Mouse (Mus musculus) G1E (cell line): ENCODE data around the gene Pdf.

Source experiments
- CTCF ChIP-seq: IDR thresholded peaks from 2 replicates; pipeline ENCODE4 v1.5.1; 2012; ENCODE audit warnings: low read depth, low read length, inconsistent platforms, mixed read lengths
- GATA1 ChIP-seq: IDR thresholded peaks from 2 replicates; pipeline ENCODE4 v1.6.1; 2012; ENCODE audit warnings: borderline replicate concordance, low read length, inconsistent platforms, mixed read lengths
- GATA2 ChIP-seq: IDR thresholded peaks from 2 replicates; pipeline ENCODE4 v1.6.1; 2012; ENCODE audit warnings: low read depth, low read length, inconsistent platforms, borderline replicate concordance
- POLR2AphosphoS5 ChIP-seq: IDR thresholded peaks from 2 replicates; pipeline ENCODE4 v1.6.1; 2012; ENCODE audit warnings: low read depth, low read length, inconsistent platforms; ENCODE audit not compliant: insufficient replicate concordance
- TAL1 ChIP-seq: conservative IDR thresholded peaks from 2 replicates; pipeline ENCODE4 v1.6.1; 2012; ENCODE audit warnings: low read depth, low read length, inconsistent platforms, mixed read lengths

DNA sequence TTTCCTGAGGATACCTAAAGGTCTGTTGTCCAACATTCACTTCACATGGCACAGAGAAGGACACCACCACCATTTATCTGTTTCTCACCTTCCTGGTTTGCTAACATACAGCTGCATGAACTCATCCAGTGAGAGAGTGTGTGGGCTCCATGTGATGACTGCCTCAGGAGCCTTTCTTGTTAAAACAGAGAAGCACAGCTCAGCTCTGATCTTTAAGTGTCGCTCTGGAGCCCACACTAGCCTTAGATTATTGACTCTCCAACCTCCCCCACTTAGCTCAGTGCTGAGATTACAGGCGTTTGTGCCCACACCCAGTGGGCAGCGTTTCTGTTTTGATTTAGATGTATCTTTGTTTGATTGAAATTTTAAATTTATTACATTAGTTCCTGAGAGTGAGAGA is 40.6 kb downstream of the Pdf start:
- no peak for TF ChIP-seq CTCF
- TF ChIP-seq POLR2AphosphoS5, result no peak
- no peak for TF ChIP-seq TAL1
- no peak for TF ChIP-seq GATA1
- no peak for TF ChIP-seq GATA2
